Mouse (Mus musculus) layer of hippocampus, adult 11-12 months (tissue): ENCODE data around the gene Tmem150c.

Experiments used
- DNase-seq: peaks from one replicate; pipeline ENCODE4 v3.0.0; 2022; ENCODE audit warnings: low spot score

Gene Tmem150c

GRCm38 (mm10) chr5:100052728-100053127 lies 106.9 kb downstream of the Tmem150c start:
- no peak for DNase-seq

GRCm38 (mm10) chr5:100049904-100050303 lies 109.7 kb downstream of the Tmem150c start:
- DNase-seq = no peak

GRCm38 (mm10) chr5:100047871-100048270 lies 111.7 kb downstream of the Tmem150c start:
- no peak for DNase-seq

GRCm38 (mm10) chr5:100047143-100047640 lies 112.4 kb downstream of the Tmem150c start:
- DNase-seq = no peak

- DNase-seq = no peak
Measured at GRCm38 (mm10) chr5:100046096-100046495, 113.5 kb downstream of the Tmem150c start.

- DNase-seq = no peak
Measured at GRCm38 (mm10) chr5:100044621-100045020, 115.0 kb downstream of the Tmem150c start.

- no peak for DNase-seq
Measured at GRCm38 (mm10) chr5:100044030-100044429, 115.6 kb downstream of the Tmem150c start.

- DNase-seq = peak; percentile 58
Measured at GRCm38 (mm10) chr5:100043361-100043760, 116.2 kb downstream of the Tmem150c start.

GRCm38 (mm10) chr5:100042467-100042866 lies 117.1 kb downstream of the Tmem150c start:
- no peak for DNase-seq

GRCm38 (mm10) chr5:100041272-100041671 lies 118.3 kb downstream of the Tmem150c start:
- DNase-seq = no peak

- DNase-seq = peak; percentile 50
Measured at GRCm38 (mm10) chr5:100040281-100040784, 119.3 kb downstream of the Tmem150c start.

- DNase-seq = peak; percentile 97
Measured at GRCm38 (mm10) chr5:100039602-100040142, 119.9 kb downstream of the Tmem150c start, which contains the start of the genes Hnrnpdl and Enoph1. Gene Hnrnpdl, minus strand, starts transcription at chr5:100039664. Gene Enoph1, plus strand, starts transcription at chr5:100039985.

- DNase-seq = peak; percentile 97
Measured at GRCm38 (mm10) chr5:100038714-100039601, 120.7 kb downstream of the Tmem150c start.

- peak; percentile 89 for DNase-seq
Measured at GRCm38 (mm10) chr5:100037965-100038713, 121.5 kb downstream of the Tmem150c start.

GRCm38 (mm10) chr5:100036681-100037080 lies 122.9 kb downstream of the Tmem150c start:
- no peak for DNase-seq

- DNase-seq = no peak
Measured at GRCm38 (mm10) chr5:100035950-100036349, 123.7 kb downstream of the Tmem150c start.

- no peak for DNase-seq
Measured at GRCm38 (mm10) chr5:100032646-100033045, 127.0 kb downstream of the Tmem150c start.

GRCm38 (mm10) chr5:100032107-100032506 lies 127.5 kb downstream of the Tmem150c start:
- no peak for DNase-seq

- DNase-seq = no peak
Measured at GRCm38 (mm10) chr5:100030069-100030468, 129.5 kb downstream of the Tmem150c start.
